Mouse (Mus musculus) erythroblast, embryonic 14.5 days (primary cell): Measurements from ENCODE around the gene Hmg20b. TPM values are rescaled to one million over a fixed set of nuclear protein-coding genes. Genes with fewer than 3 reads are reported as not detected.

Source experiments
- H3K27me3 ChIP-seq: 2 replicates; pipeline ENCODE4 v1.6.1; 2012; ENCODE audit warnings: inconsistent platforms; ENCODE audit not compliant: control insufficient read depth
- H3K36me3 ChIP-seq: 2 replicates; pipeline ENCODE4 v1.6.1; 2012; ENCODE audit warnings: mild to moderate bottlenecking, inconsistent platforms; ENCODE audit not compliant: control insufficient read depth
- H3K4me1 ChIP-seq: 2 replicates; pipeline ENCODE4 v1.6.1; 2012; ENCODE audit warnings: inconsistent platforms; ENCODE audit not compliant: control insufficient read depth
- H3K4me3 ChIP-seq: replicated peaks from 2 replicates; pipeline ENCODE3; 2012; ENCODE audit warnings: moderate library complexity, mild to moderate bottlenecking, inconsistent platforms
- H3K9me3 ChIP-seq: 2 replicates; pipeline ENCODE4 v1.6.1; 2012; ENCODE audit warnings: low read length, inconsistent platforms, mixed read lengths; ENCODE audit not compliant: control insufficient read depth
- GATA1 ChIP-seq: IDR thresholded peaks from 2 replicates; pipeline ENCODE4 v1.6.1; 2012; ENCODE audit warnings: low read length, inconsistent platforms, mixed read lengths
- TAL1 ChIP-seq: IDR thresholded peaks from 3 replicates; pipeline ENCODE4 v1.6.1; 2012; ENCODE audit warnings: low read length, inconsistent platforms, mixed read lengths
- polyA plus RNA-seq: library from polyadenylated mRNA; stranded (reverse); fragments of >175 nt; gene quantifications from 2 replicates; pipeline ENCODE4 v1.2.3, GENCODE M21; 2012

Gene Hmg20b
- polyA plus RNA-seq, 1 experiment: 52.7 TPM

GRCm38 (mm10) chr10:81346453-81347067 lies 3.7 kb downstream of the Hmg20b start:
- Histone ChIP-seq H3K27me3 (peaks cover 46% of the 10 kb centered on the region), H3K4me1 (peaks cover 60% of the 10 kb centered on the region), H3K9me3 (peaks cover 10% of the 10 kb centered on the region; the same call in 1 of the 2 replicates), H3K36me3 (peaks cover 32% of the 10 kb centered on the region), H3K4me3 (peak overlapping the region; percentile 59)
- TF ChIP-seq TAL1 (no peak), GATA1 (no peak)

- peaks cover 32% of the 10 kb centered on the region for H3K36me3 ChIP-seq
- peaks cover 54% of the 10 kb centered on the region for H3K27me3 ChIP-seq
- no peak for TF ChIP-seq GATA1
- no peak for TF ChIP-seq TAL1
- peaks cover 10% of the 10 kb centered on the region; the same call in 1 of the 2 replicates for H3K9me3 ChIP-seq
- H3K4me3 ChIP-seq: no peak overlapping the region
- H3K4me1 ChIP-seq: peaks cover 64% of the 10 kb centered on the region
Observed at GRCm38 (mm10) chr10:81345162-81345534, 5.1 kb downstream of the Hmg20b start.

DNA sequence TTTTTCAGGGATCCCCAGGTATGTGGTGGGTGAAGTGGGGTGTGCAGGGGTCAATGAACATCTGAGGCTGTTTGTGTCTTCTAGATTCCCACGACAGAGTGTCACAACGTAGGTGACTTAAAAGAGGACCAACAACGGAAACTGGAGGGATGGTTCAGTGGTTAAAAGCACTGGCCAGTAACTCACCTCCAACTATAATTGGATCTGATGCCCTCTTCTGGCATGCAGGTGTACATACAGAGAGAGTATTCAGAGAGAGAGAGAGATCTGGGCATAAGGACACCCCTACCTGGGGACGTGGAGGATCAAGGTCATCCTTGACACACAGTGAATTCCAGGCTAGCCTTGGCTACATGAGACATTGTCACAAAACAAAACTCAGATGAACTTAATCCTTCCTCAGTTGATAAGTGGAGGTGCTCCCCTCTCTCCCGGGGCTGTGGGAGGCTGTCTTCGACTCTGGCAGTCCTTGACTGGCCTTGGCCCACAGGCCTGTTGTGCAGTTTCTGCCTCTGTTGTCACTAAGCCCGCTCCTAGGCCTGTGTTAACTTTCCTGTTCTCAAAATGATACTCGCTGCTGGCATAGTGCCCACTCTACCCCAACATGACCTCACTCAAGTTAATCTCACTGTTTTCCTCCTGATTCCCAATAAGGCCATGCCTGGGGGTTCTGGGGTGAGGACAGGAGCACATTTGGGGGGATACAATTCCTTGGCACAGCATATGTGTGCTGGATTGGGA lies 5.7 kb downstream of the Hmg20b start:
- H3K4me3 ChIP-seq: no peak overlapping the region
- peaks cover 32% of the 10 kb centered on the region for H3K36me3 ChIP-seq
- TF ChIP-seq GATA1: no peak
- TF ChIP-seq TAL1: no peak
- H3K4me1 ChIP-seq: peaks cover 62% of the 10 kb centered on the region
- peaks cover 10% of the 10 kb centered on the region; the same call in 1 of the 2 replicates for H3K9me3 ChIP-seq
- peaks cover 54% of the 10 kb centered on the region for H3K27me3 ChIP-seq

DNA sequence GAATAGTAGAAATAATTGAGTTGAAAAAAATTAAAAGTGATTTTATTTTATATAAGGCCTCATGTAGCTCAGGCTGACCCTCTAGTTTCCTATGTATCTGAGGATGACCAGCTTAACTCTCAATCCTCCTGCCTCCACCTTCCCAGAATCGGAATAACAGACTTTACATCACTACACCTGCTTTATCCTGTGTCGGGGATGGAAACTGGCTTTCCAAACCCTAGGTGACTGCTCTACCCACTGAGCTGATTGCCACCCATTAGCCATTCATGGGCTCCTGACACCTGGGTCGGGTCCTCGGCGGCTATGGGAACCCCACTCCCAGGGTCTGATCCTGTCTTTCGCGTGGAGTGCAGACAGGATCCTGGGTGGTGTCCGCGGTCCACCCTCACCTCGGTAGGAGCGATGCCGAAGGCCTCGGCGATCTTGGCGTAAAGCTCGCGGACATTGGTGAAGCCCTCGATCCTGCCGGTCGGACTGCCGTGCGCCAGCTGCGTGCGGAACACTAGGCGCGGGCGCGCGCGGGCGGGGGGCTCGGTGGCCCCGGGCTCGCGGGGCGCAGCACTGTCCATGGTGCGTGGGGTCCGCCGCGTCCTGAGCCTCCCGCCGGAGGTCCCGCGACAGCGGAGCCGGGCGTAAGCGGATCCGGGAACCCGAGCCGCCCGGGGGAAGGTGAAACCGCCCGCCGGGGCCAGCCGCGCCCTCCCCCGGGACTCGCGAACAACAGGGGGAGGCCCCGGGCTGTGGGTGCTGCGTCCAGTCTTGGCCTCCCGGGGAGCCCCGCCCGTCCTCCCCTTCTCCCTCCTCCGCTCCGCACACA lies 7.4 kb downstream of the Hmg20b start, which contains the start of gene Gipc3:
TSS of gene Gipc3 (minus strand) at position 581 of the 820 bp plus-strand sequence.
- H3K9me3 ChIP-seq: peaks cover 11% of the 10 kb centered on the region; the same call in 1 of the 2 replicates
- peak within 1 kb of the TSS; percentile 33 for H3K4me3 ChIP-seq
- peaks cover 62% of the 10 kb centered on the region for H3K27me3 ChIP-seq
- H3K36me3 ChIP-seq: peaks cover 21% of the 10 kb centered on the region
- peaks cover 49% of the 10 kb centered on the region for H3K4me1 ChIP-seq
- no peak for TF ChIP-seq GATA1
- TF ChIP-seq TAL1: no peak

- TF ChIP-seq TAL1: no peak
- TF ChIP-seq GATA1: no peak
- Histone ChIP-seq H3K36me3 (peaks cover 8% of the 10 kb centered on the region), H3K4me1 (peaks cover 34% of the 10 kb centered on the region), H3K9me3 (peaks cover 17% of the 10 kb centered on the region; the same call in 1 of the 2 replicates), H3K27me3 (peaks cover 71% of the 10 kb centered on the region), H3K4me3 (no peak overlapping the region)
Observed at GRCm38 (mm10) chr10:81341333-81341949, 8.8 kb downstream of the Hmg20b start.

- Histone ChIP-seq H3K27me3 (peaks cover 67% of the 10 kb centered on the region), H3K4me3 (no peak overlapping the region), H3K4me1 (peaks cover 28% of the 10 kb centered on the region), H3K9me3 (peaks cover 17% of the 10 kb centered on the region; the same call in 1 of the 2 replicates), H3K36me3 (peaks cover 2% of the 10 kb centered on the region)
- TF ChIP-seq TAL1: no peak
- TF ChIP-seq GATA1: no peak
Observed at GRCm38 (mm10) chr10:81340551-81341332, 9.5 kb downstream of the Hmg20b start.

DNA sequence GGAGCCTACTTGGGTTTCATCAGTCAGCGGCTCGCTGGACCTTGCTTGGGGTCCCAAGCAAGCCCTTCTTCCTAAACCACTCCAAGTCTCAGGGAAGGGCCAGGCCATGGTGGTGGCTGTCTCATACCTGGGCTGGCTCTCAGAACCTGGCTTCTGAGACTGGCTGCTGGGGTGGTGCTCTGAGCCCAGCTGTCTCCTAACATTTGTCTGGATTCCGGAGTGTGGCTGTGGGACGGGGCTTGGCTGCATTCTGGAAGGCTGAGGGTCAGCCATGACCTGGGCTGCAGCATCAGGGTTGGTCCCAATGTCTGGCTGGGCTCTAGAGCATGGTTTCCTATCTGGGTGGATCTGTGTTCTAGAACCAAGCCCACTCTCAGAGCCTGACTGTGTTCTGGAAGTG lies 13.7 kb downstream of the Hmg20b start:
- Histone ChIP-seq H3K36me3 (no peaks in the 10 kb centered on the region), H3K9me3 (peaks cover 7% of the 10 kb centered on the region; the same call in 1 of the 2 replicates), H3K4me1 (peaks cover 19% of the 10 kb centered on the region), H3K27me3 (peaks cover 39% of the 10 kb centered on the region), H3K4me3 (no peak overlapping the region)
- no peak for TF ChIP-seq GATA1
- TF ChIP-seq TAL1: no peak
